Comparison of ENCODE assay signal across 27 mouse cellular contexts in genomic region chr1:162042384-162042783, GRCm38 (mm10).
A peak's percentile ranks its signal among the peaks of the same experiment; 100 is the strongest.
DNase-seq lines count a peak whose midpoint lies in the region; ATAC-seq and TF ChIP-seq lines count a peak whose summit lies in the region.
"Had no signal": no experiment of that assay in that cellular context is flagged by ENCODE, and none has a peak within 500 bp of the region (broad histone marks: within the 10 kb centered on the region; RNA-seq: fewer than 3 reads in every experiment).

No protein-coding gene starts in this region.

- H3ac ChIP-seq in myocyte (ENCODE audit: control insufficient read depth, insufficient read length): no peak overlapping the region

- H3K4me1 ChIP-seq in embryonic facial prominence, embryonic 12.5 days: peaks cover 48% of the 10 kb centered on the region
- peaks cover 66% of the 10 kb centered on the region for H3K4me1 ChIP-seq in limb, embryonic 10.5 days

- H3K79me2 ChIP-seq in myocyte (ENCODE audit: control insufficient read depth, insufficient read depth): no peaks in the 10 kb centered on the region

- no peak overlapping the region for H3K4me3 ChIP-seq in embryonic facial prominence, embryonic 12.5 days
- no peak overlapping the region for H3K4me3 ChIP-seq in limb, embryonic 10.5 days
- no peak overlapping the region for H3K4me3 ChIP-seq in myocyte
- H3K4me3 ChIP-seq: forebrain, embryonic 13.5 days; heart, embryonic 15.5 days; kidney, embryonic 15.5 days; layer of hippocampus, adult 2 months; lung, embryonic 15.5 days; neural tube, embryonic 12.5 days; stomach, embryonic 15.5 days had no signal

- no peaks in the 10 kb centered on the region for H3K27me3 ChIP-seq in embryonic facial prominence, embryonic 12.5 days
- no peaks in the 10 kb centered on the region for H3K27me3 ChIP-seq in limb, embryonic 10.5 days (ENCODE audit: low read depth, poor library complexity, severe bottlenecking)
- H3K27me3 ChIP-seq in myocyte (ENCODE audit: control insufficient read depth, insufficient read depth, insufficient read length): no peaks in the 10 kb centered on the region
- H3K27me3 ChIP-seq: forebrain, embryonic 13.5 days; heart, embryonic 15.5 days; kidney, embryonic 15.5 days; lung, embryonic 15.5 days; neural tube, embryonic 12.5 days; stomach, embryonic 15.5 days had no signal

- peak overlapping the region; percentile 96 for H3K27ac ChIP-seq in embryonic facial prominence, embryonic 12.5 days
- H3K27ac ChIP-seq in limb, embryonic 10.5 days: peak overlapping the region; percentile 83; the same call in 1 of the 2 replicates
- H3K27ac ChIP-seq: forebrain, embryonic 13.5 days; layer of hippocampus, adult 2 months; lung, embryonic 15.5 days; neural tube, embryonic 12.5 days; stomach, embryonic 15.5 days had no signal

- peak; percentile 79 for DNase-seq in heart, adult 11 months
- no peak for DNase-seq in heart, adult 8-10 months (ENCODE audit: low spot score)
- DNase-seq in limb, embryonic 10.5 days (ENCODE audit: low spot score): no peak
- no peak for DNase-seq in left cerebral cortex, adult 18-20 months (ENCODE audit: low spot score in 2 of 2)
- no peak for DNase-seq in thymus, postnatal 36 days
- DNase-seq in cerebellum, adult 9-11 months: no peak
- DNase-seq: adrenal gland, postnatal 14 days; cerebellum, adult 2 months; cerebellum, postnatal 25 days; gastrocnemius, postnatal 10 days; kidney, adult 18-20 months; kidney, postnatal 25 days; right cerebral cortex, postnatal 14 days; thymus, postnatal 25 days had no signal

- H3K36me3 ChIP-seq in embryonic facial prominence, embryonic 12.5 days: no peaks in the 10 kb centered on the region
- no peaks in the 10 kb centered on the region for H3K36me3 ChIP-seq in limb, embryonic 10.5 days
- no peaks in the 10 kb centered on the region for H3K36me3 ChIP-seq in myocyte (ENCODE audit: control insufficient read depth, insufficient read depth)
- H3K36me3 ChIP-seq: heart, embryonic 15.5 days; kidney, embryonic 15.5 days; lung, embryonic 15.5 days; neural tube, embryonic 12.5 days; stomach, embryonic 15.5 days had no signal

- ATAC-seq in embryonic facial prominence, embryonic 12.5 days (ENCODE audit: insufficient number of reproducible peaks, insufficient read depth, low FRiP score, low TSS enrichment): no peak
- ATAC-seq: forebrain, embryonic 13.5 days; hindbrain, embryonic 16.5 days; midbrain, embryonic 16.5 days had no signal

- H3K9ac ChIP-seq in embryonic facial prominence, embryonic 12.5 days: no peak overlapping the region
- H3K9ac ChIP-seq: forebrain, embryonic 13.5 days; heart, embryonic 15.5 days; kidney, embryonic 15.5 days; lung, embryonic 15.5 days; neural tube, embryonic 12.5 days; stomach, embryonic 15.5 days had no signal

- TF ChIP-seq POLR2A in myocyte (IDR thresholded peaks at IDR 0.05; ENCODE audit: insufficient read length, low read depth): no peak

- H3K9me3 ChIP-seq in embryonic facial prominence, embryonic 12.5 days: no peaks in the 10 kb centered on the region
- no peaks in the 10 kb centered on the region for H3K9me3 ChIP-seq in limb, embryonic 10.5 days (replicated peaks)
- H3K9me3 ChIP-seq: forebrain, embryonic 13.5 days; heart, embryonic 15.5 days; kidney, embryonic 15.5 days; lung, embryonic 15.5 days; neural tube, embryonic 12.5 days; stomach, embryonic 15.5 days had no signal

- WGBS in embryonic facial prominence, embryonic 12.5 days: 47% methylated on average over 5 of the region's 5 CpGs
- WGBS in limb, embryonic 10.5 days: 89% methylated on average over 5 of the region's 5 CpGs

- H3K4me2 ChIP-seq in embryonic facial prominence, embryonic 12.5 days (replicated peaks): no peak overlapping the region
- peak overlapping the region; percentile 67 for H3K4me2 ChIP-seq in myocyte (ENCODE audit: low read depth)
- H3K4me2 ChIP-seq: forebrain, embryonic 13.5 days; heart, embryonic 15.5 days; kidney, embryonic 15.5 days; liver, embryonic 11.5 days; lung, embryonic 15.5 days; midbrain, embryonic 11.5 days; neural tube, embryonic 12.5 days; stomach, embryonic 15.5 days had no signal

TF ChIP-seq in myocyte, 11 proteins besides CTCF, POLR2A, EP300 and RAD21:
- TF ChIP-seq SRF (IDR thresholded peaks at IDR 0.05; ENCODE audit: control insufficient read depth, insufficient read length, low read depth) (no peak), POLR2AphosphoS2 (IDR thresholded peaks at IDR 0.05; ENCODE audit: insufficient read length, low read depth) (no peak), MYOD1 (IDR thresholded peaks at IDR 0.05; ENCODE audit: control insufficient read depth in 1 of 3, insufficient read length in 2 of 3, low read depth in 2 of 3) (peak in 1 of 3 experiments; percentile 29)
